Comparison of ENCODE assay signal across 8 mouse cellular contexts in genomic region chr16:31662556-31663378, GRCm38 (mm10). TPM values are rescaled to one million over a fixed set of nuclear protein-coding genes. Genes with fewer than 3 reads are reported as not detected.
DNase-seq lines count a peak whose midpoint lies in the region; ATAC-seq and TF ChIP-seq lines count a peak whose summit lies in the region.

No protein-coding gene starts in this region.

- no peak for TF ChIP-seq EP300 in liver, postnatal 0 days (IDR thresholded peaks at IDR 0.05; ENCODE audit: low read depth)

- H3K4me1 ChIP-seq in E14TG2a.4 (replicated peaks; ENCODE audit: low read depth, low read length): peaks cover 36% of the 10 kb centered on the region
- peaks cover 5% of the 10 kb centered on the region for H3K4me1 ChIP-seq in forebrain, postnatal 0 days (ENCODE audit: insufficient read depth)
- peaks cover 17% of the 10 kb centered on the region for H3K4me1 ChIP-seq in liver, postnatal 0 days (ENCODE audit: insufficient read depth)

- WGBS in forebrain, postnatal 0 days: 13% methylated on average over 22 of the region's 22 CpGs
- WGBS in liver, postnatal 0 days (ENCODE audit: insufficient replicate concordance): 16% methylated on average over 22 of the region's 22 CpGs

- peak overlapping the region; percentile 89 for H3K4me3 ChIP-seq in E14TG2a.4 (replicated peaks; ENCODE audit: low read length)
- peak overlapping the region; percentile 95 for H3K4me3 ChIP-seq in forebrain, postnatal 0 days (ENCODE audit: low read depth, low read length)
- peak overlapping the region; percentile 74 for H3K4me3 ChIP-seq in liver, postnatal 0 days (ENCODE audit: low read depth, low read length)

- H3K27me3 ChIP-seq in E14TG2a.4 (ENCODE audit: insufficient read depth, low read length): peaks cover 42% of the 10 kb centered on the region
- H3K27me3 ChIP-seq in forebrain, postnatal 0 days (ENCODE audit: insufficient read depth, low read length): no peaks in the 10 kb centered on the region; the same call in 1 of the 2 replicates
- H3K27me3 ChIP-seq in liver, postnatal 0 days (ENCODE audit: insufficient read depth, low read length): peaks cover 4% of the 10 kb centered on the region; the same call in 1 of the 2 replicates

- H3K9ac ChIP-seq in forebrain, postnatal 0 days: 0 out of 2 replicates have a peak overlapping the region, but pooled peaks have one; percentile 66
- peak overlapping the region; percentile 90 for H3K9ac ChIP-seq in liver, postnatal 0 days (replicated peaks)

- H3K36me3 ChIP-seq in E14TG2a.4 (ENCODE audit: insufficient read depth, low read length): peaks cover 23% of the 10 kb centered on the region
- no peaks in the 10 kb centered on the region for H3K36me3 ChIP-seq in forebrain, postnatal 0 days (ENCODE audit: insufficient read depth)
- 0 out of 2 replicates have a peak, but pooled peaks cover 2% of the 10 kb centered on the region for H3K36me3 ChIP-seq in liver, postnatal 0 days (replicated peaks; ENCODE audit: insufficient read depth, low read length)

- ATAC-seq in forebrain, postnatal 0 days: no peak
- no peak for ATAC-seq in liver, postnatal 0 days
- no peak for ATAC-seq in frontal cortex, adult (ENCODE audit: low TSS enrichment)
- no peak for ATAC-seq in inflammation-experienced regulatory T-cells, adult 6 months

- DNase-seq in heart, adult 11 months: peak; percentile 60
- DNase-seq in heart, postnatal 4 days: no peak
- DNase-seq in forebrain, postnatal 0 days: no peak
- DNase-seq in liver, postnatal 0 days: no peak
- DNase-seq in left cerebral cortex, adult 11 months (ENCODE audit: low spot score): no peak

- no peak overlapping the region for H3K27ac ChIP-seq in forebrain, postnatal 0 days (ENCODE audit: low read depth, low read length)
- H3K27ac ChIP-seq in liver, postnatal 0 days (ENCODE audit: low read depth): peak overlapping the region; percentile 96; the same call in 1 of the 2 replicates

- H3K9me3 ChIP-seq in E14TG2a.4 (ENCODE audit: low read length): no peaks in the 10 kb centered on the region
- H3K9me3 ChIP-seq in forebrain, postnatal 0 days (ENCODE audit: low read length): no peaks in the 10 kb centered on the region
- no peaks in the 10 kb centered on the region for H3K9me3 ChIP-seq in liver, postnatal 0 days (ENCODE audit: low read length)

- H3K4me2 ChIP-seq in forebrain, postnatal 0 days (ENCODE audit: low read depth): peak overlapping the region; percentile 97
- peak overlapping the region; percentile 90 for H3K4me2 ChIP-seq in liver, postnatal 0 days (ENCODE audit: low read depth, low read length)

- no peak for TF ChIP-seq CTCF in E14TG2a.4 (conservative IDR thresholded peaks at IDR 0.05; ENCODE audit: low read length)
- no peak for TF ChIP-seq CTCF in forebrain, postnatal 0 days (IDR thresholded peaks at IDR 0.05; ENCODE audit: low read depth)
- TF ChIP-seq CTCF in liver, postnatal 0 days (IDR thresholded peaks at IDR 0.05; ENCODE audit: low read depth): no peak

RNA-seq across cellular contexts. Expression of gene Dlg1, which starts 0.5 kb away (rescaled TPM):
- 10 to 100 TPM; 42.0 to 43.5 TPM for total RNA-seq in heart, postnatal 4 days (2021)
- 27.7 and 37.7 TPM in 2 replicates for total RNA-seq in forebrain, postnatal 0 days (2014; rRNA removed)
- 6.6 and 11.3 TPM in 2 replicates for polyA plus RNA-seq in forebrain, postnatal 0 days (2015; fragmentation: Nextera tagmentation; extraction: Ambion mirVana)
- polyA plus RNA-seq in liver, postnatal 0 days (2015; fragmentation: Nextera tagmentation; extraction: Ambion mirVana): 4.5 and 5.6 TPM in 2 replicates
- polyA plus RNA-seq in inflammation-experienced regulatory T-cells, adult 6 months (2017; shearing (Covaris generic)): 10 to 100 TPM; 23.0 to 30.9 (median 27.0) TPM
